Mouse (Mus musculus) bone marrow, adult 2 months (tissue): ENCODE measurements around the gene Dennd2d. TPM values are rescaled to one million over a fixed set of nuclear protein-coding genes. Genes with fewer than 3 reads are reported as not detected.
A peak's percentile ranks its signal among the peaks of the same experiment; 100 is the strongest.

ENCODE experiments used
- H3K27ac ChIP-seq: fragments of 200-500 bp; 2 replicates; pipeline ENCODE4 v1.5.1; 2012; ENCODE audit warnings: low read depth, mild to moderate bottlenecking, control low read depth, inconsistent platforms, low read length; ENCODE audit not compliant: control insufficient read depth, poor library complexity, insufficient read depth
- H3K4me1 ChIP-seq: fragments of 200-500 bp; 2 replicates; pipeline ENCODE4 v1.6.1; 2011; ENCODE audit warnings: low read length; ENCODE audit not compliant: control insufficient read depth, insufficient read depth
- H3K4me3 ChIP-seq: fragments of 200-500 bp; replicated peaks from 2 replicates; pipeline ENCODE3; 2011; ENCODE audit warnings: mild to moderate bottlenecking, low read depth, low read length, control low read depth; ENCODE audit not compliant: control insufficient read depth
- CTCF ChIP-seq: fragments of 200-500 bp; IDR thresholded peaks from 2 replicates; pipeline ENCODE4 v1.5.1; 2011; ENCODE audit warnings: low read length, control low read depth; ENCODE audit not compliant: control insufficient read depth, insufficient read depth
- POLR2A ChIP-seq: fragments of 200-500 bp; IDR thresholded peaks from 2 replicates; pipeline ENCODE4 v1.6.1; 2011; ENCODE audit warnings: low read depth, mild to moderate bottlenecking, control low read depth, low read length, borderline replicate concordance; ENCODE audit not compliant: control insufficient read depth
- WGBS: fragments of 180-500 bp; shearing (Covaris S2); methylation state at CpG from one replicate; pipeline ENCODE4 v1.1.7; 2018; 5-methylcytosine and 5-hydroxymethylcytosine counted together
- polyA plus RNA-seq: library from polyadenylated mRNA; stranded (reverse); fragments of >200 nt; gene quantifications from 2 replicates; pipeline ENCODE4 v1.2.4, GENCODE M21; 2011; ENCODE audit warnings: low replicate concordance; ENCODE audit not compliant: missing spikeins, insufficient read depth, insufficient read length

Dennd2d gene
- polyA plus RNA-seq, 1 experiment: 35.4 TPM

GRCm38 (mm10) chr3:106492723-106493122 is 10.5 kb downstream of the Dennd2d start:
- no peak overlapping the region; the same call in 1 of the 2 replicates for H3K27ac ChIP-seq
- no peak overlapping the region for H3K4me3 ChIP-seq
- TF ChIP-seq POLR2A: no peak
- no peak for TF ChIP-seq CTCF
- H3K4me1 ChIP-seq: peaks cover 14% of the 10 kb centered on the region
- WGBS: 53% methylated on average over 1 of the region's 1 CpGs

GRCm38 (mm10) chr3:106493202-106493601 is 11.0 kb downstream of the Dennd2d start:
- 67% methylated on average over 8 of the region's 8 CpGs for WGBS

GRCm38 (mm10) chr3:106493882-106494281 is 11.7 kb downstream of the Dennd2d start:
- TF ChIP-seq CTCF (no peak), POLR2A (no peak)
- 59% methylated on average over 3 of the region's 3 CpGs for WGBS
- H3K27ac ChIP-seq: peak overlapping the region; percentile 15; the same call in 1 of the 2 replicates
- H3K4me3 ChIP-seq: no peak overlapping the region
- peaks cover 14% of the 10 kb centered on the region for H3K4me1 ChIP-seq

More at GRCm38 (mm10) chr3:106493202-106493601, 11.0 kb downstream of the Dennd2d start:
- no peak for TF ChIP-seq POLR2A
- no peak for TF ChIP-seq CTCF
- Histone ChIP-seq H3K4me3 (no peak overlapping the region), H3K27ac (no peak overlapping the region), H3K4me1 (peaks cover 14% of the 10 kb centered on the region)

GRCm38 (mm10) chr3:106494417-106494950 is 12.3 kb downstream of the Dennd2d start:
- TF ChIP-seq POLR2A: no peak
- TF ChIP-seq CTCF: no peak
- Histone ChIP-seq H3K4me3 (no peak overlapping the region), H3K4me1 (peaks cover 14% of the 10 kb centered on the region), H3K27ac (peak overlapping the region; percentile 15; the same call in 1 of the 2 replicates)
- 73% methylated on average over 1 of the region's 1 CpGs for WGBS

- TF ChIP-seq POLR2A (no peak), CTCF (no peak)
- Histone ChIP-seq H3K4me1 (peaks cover 14% of the 10 kb centered on the region), H3K27ac (peak overlapping the region; percentile 65; the same call in 1 of the 2 replicates), H3K4me3 (no peak overlapping the region)
- 25% methylated on average over 1 of the region's 1 CpGs for WGBS
These were observed 13.3 kb downstream of the Dennd2d start for GRCm38 (mm10) chr3:106495346-106496044.

GRCm38 (mm10) chr3:106496045-106496721 is 14.0 kb downstream of the Dennd2d start:
- H3K4me1 ChIP-seq: peaks cover 13% of the 10 kb centered on the region
- TF ChIP-seq POLR2A: no peak
- no peak for TF ChIP-seq CTCF

GRCm38 (mm10) chr3:106496996-106497395 is 14.8 kb downstream of the Dennd2d start:
- H3K4me1 ChIP-seq: peaks cover 13% of the 10 kb centered on the region
- 19% methylated on average over 3 of the region's 3 CpGs for WGBS
- H3K4me3 ChIP-seq: no peak overlapping the region
- TF ChIP-seq POLR2A (no peak), CTCF (no peak)
- no peak overlapping the region for H3K27ac ChIP-seq

More at GRCm38 (mm10) chr3:106496045-106496721, 14.0 kb downstream of the Dennd2d start:
- Histone ChIP-seq H3K4me3 (no peak overlapping the region), H3K27ac (peak overlapping the region; percentile 65; the same call in 1 of the 2 replicates)
- WGBS: 23% methylated on average over 4 of the region's 4 CpGs

- 81% methylated on average over 2 of the region's 2 CpGs for WGBS
- Histone ChIP-seq H3K27ac (no peak overlapping the region), H3K4me1 (peaks cover 2% of the 10 kb centered on the region; the same call in 1 of the 2 replicates), H3K4me3 (no peak overlapping the region)
- TF ChIP-seq CTCF (no peak), POLR2A (no peak)
These were observed 18.3 kb downstream of the Dennd2d start for GRCm38 (mm10) chr3:106500510-106500909.

- 73% methylated on average over 2 of the region's 2 CpGs for WGBS
- no peak overlapping the region for H3K4me3 ChIP-seq
- TF ChIP-seq CTCF (no peak), POLR2A (no peak)
- no peak overlapping the region for H3K27ac ChIP-seq
- H3K4me1 ChIP-seq: no peaks in the 10 kb centered on the region
These were observed 20.7 kb downstream of the Dennd2d start for GRCm38 (mm10) chr3:106502892-106503291.
